Mouse (Mus musculus): ENCODE results near the gene Prl2b1. TPM values are rescaled to one million over a fixed set of nuclear protein-coding genes. Genes with fewer than 3 reads are reported as not detected.

Gene Prl2b1
- polyA plus RNA-seq (2012; ENCODE audit: insufficient read depth, insufficient read length, missing spikeins): not detected in 2 replicates

GRCm38 (mm10) chr13:27390746-27391145 is at the start of gene Prl2b1:
Gene Prl2b1, minus strand, starts transcription at chr13:27390846.
- no peak for TF ChIP-seq POLR2A (IDR thresholded peaks at IDR 0.05; ENCODE audit: borderline replicate concordance, low read depth, low read length)
- no peak for TF ChIP-seq CTCF (IDR thresholded peaks at IDR 0.05; ENCODE audit: low read depth, low read length)
- Histone ChIP-seq H3K27ac (ENCODE audit: insufficient read depth, low read depth, low read length) (no peak within 1 kb of the TSS), H3K4me3 (ENCODE audit: insufficient read depth, low read length) (no peak within 1 kb of the TSS), H3K4me1 (ENCODE audit: control insufficient read depth, insufficient read depth, low read length) (no peaks in the 10 kb centered on the region)

- TF ChIP-seq CTCF (IDR thresholded peaks at IDR 0.05; ENCODE audit: low read depth, low read length) (no peak), POLR2A (IDR thresholded peaks at IDR 0.05; ENCODE audit: borderline replicate concordance, low read depth, low read length) (no peak)
- Histone ChIP-seq H3K27ac (ENCODE audit: insufficient read depth, low read depth, low read length) (no peak within 1 kb of the TSS), H3K4me1 (ENCODE audit: control insufficient read depth, insufficient read depth, low read length) (no peaks in the 10 kb centered on the region), H3K4me3 (ENCODE audit: insufficient read depth, low read length) (no peak within 1 kb of the TSS)
Observed at GRCm38 (mm10) chr13:27438588-27438987, 47.9 kb upstream of the Prl2b1 start, which contains the start of gene Prl8a6. Gene Prl8a6, minus strand, starts transcription at chr13:27438688.

GRCm38 (mm10) chr13:27433159-27433558 is 42.5 kb upstream of the Prl2b1 start:
- TF ChIP-seq POLR2A (IDR thresholded peaks at IDR 0.05; ENCODE audit: borderline replicate concordance, low read depth, low read length) (no peak), CTCF (IDR thresholded peaks at IDR 0.05; ENCODE audit: low read depth, low read length) (no peak)
- H3K27ac ChIP-seq (ENCODE audit: insufficient read depth, low read depth, low read length): no peak overlapping the region
- no peak overlapping the region for H3K4me3 ChIP-seq (ENCODE audit: insufficient read depth, low read length)
- H3K4me1 ChIP-seq (ENCODE audit: control insufficient read depth, insufficient read depth, low read length): no peaks in the 10 kb centered on the region

GRCm38 (mm10) chr13:27413640-27414039 is 23.0 kb upstream of the Prl2b1 start:
- Histone ChIP-seq H3K27ac (ENCODE audit: insufficient read depth, low read depth, low read length) (no peak overlapping the region), H3K4me1 (ENCODE audit: control insufficient read depth, insufficient read depth, low read length) (no peaks in the 10 kb centered on the region), H3K4me3 (ENCODE audit: insufficient read depth, low read length) (no peak overlapping the region)
- TF ChIP-seq CTCF (IDR thresholded peaks at IDR 0.05; ENCODE audit: low read depth, low read length): no peak
- TF ChIP-seq POLR2A (IDR thresholded peaks at IDR 0.05; ENCODE audit: borderline replicate concordance, low read depth, low read length): no peak

- H3K27ac ChIP-seq (ENCODE audit: insufficient read depth, low read depth, low read length): no peak overlapping the region
- no peak overlapping the region for H3K4me3 ChIP-seq (ENCODE audit: insufficient read depth, low read length)
- no peak for TF ChIP-seq POLR2A (IDR thresholded peaks at IDR 0.05; ENCODE audit: borderline replicate concordance, low read depth, low read length)
- TF ChIP-seq CTCF (IDR thresholded peaks at IDR 0.05; ENCODE audit: low read depth, low read length): no peak
- H3K4me1 ChIP-seq (ENCODE audit: control insufficient read depth, insufficient read depth, low read length): no peaks in the 10 kb centered on the region
Observed at GRCm38 (mm10) chr13:27399061-27399724, 8.5 kb upstream of the Prl2b1 start.

GRCm38 (mm10) chr13:27345373-27345772 is 45.3 kb downstream of the Prl2b1 start, which contains the start of gene Prl8a2:
Gene Prl8a2, plus strand, starts transcription at chr13:27345673.
- no peak within 1 kb of the TSS for H3K27ac ChIP-seq (ENCODE audit: insufficient read depth, low read depth, low read length)
- H3K4me1 ChIP-seq (ENCODE audit: control insufficient read depth, insufficient read depth, low read length): no peaks in the 10 kb centered on the region
- no peak within 1 kb of the TSS for H3K4me3 ChIP-seq (ENCODE audit: insufficient read depth, low read length)
- no peak for TF ChIP-seq POLR2A (IDR thresholded peaks at IDR 0.05; ENCODE audit: borderline replicate concordance, low read depth, low read length)
- no peak for TF ChIP-seq CTCF (IDR thresholded peaks at IDR 0.05; ENCODE audit: low read depth, low read length)

GRCm38 (mm10) chr13:27342733-27343275 is 47.8 kb downstream of the Prl2b1 start:
- no peaks in the 10 kb centered on the region for H3K4me1 ChIP-seq (ENCODE audit: control insufficient read depth, insufficient read depth, low read length)
- no peak for TF ChIP-seq POLR2A (IDR thresholded peaks at IDR 0.05; ENCODE audit: borderline replicate concordance, low read depth, low read length)
- no peak for TF ChIP-seq CTCF (IDR thresholded peaks at IDR 0.05; ENCODE audit: low read depth, low read length)
- no peak overlapping the region for H3K27ac ChIP-seq (ENCODE audit: insufficient read depth, low read depth, low read length)
- H3K4me3 ChIP-seq (ENCODE audit: insufficient read depth, low read length): no peak overlapping the region

- Histone ChIP-seq H3K27ac (ENCODE audit: insufficient read depth, low read depth, low read length) (no peak overlapping the region), H3K4me3 (ENCODE audit: insufficient read depth, low read length) (no peak overlapping the region), H3K4me1 (ENCODE audit: control insufficient read depth, insufficient read depth, low read length) (no peaks in the 10 kb centered on the region)
- TF ChIP-seq POLR2A (IDR thresholded peaks at IDR 0.05; ENCODE audit: borderline replicate concordance, low read depth, low read length) (no peak), CTCF (IDR thresholded peaks at IDR 0.05; ENCODE audit: low read depth, low read length) (no peak)
Observed at GRCm38 (mm10) chr13:27334989-27335388, 55.7 kb downstream of the Prl2b1 start.

Other genes with a start within 250 kb of the Prl2b1 start
- gene Prl3d3, start 234.1 kb downstream of the Prl2b1 start, polyA plus RNA-seq (2012; ENCODE audit: insufficient read depth, insufficient read length, missing spikeins): not detected in 2 replicates
- gene Prl3c1, start 194.2 kb downstream of the Prl2b1 start, polyA plus RNA-seq (2012; ENCODE audit: insufficient read depth, insufficient read length, missing spikeins): not detected in 2 replicates
- gene Prl3b1, start 149.0 kb downstream of the Prl2b1 start, polyA plus RNA-seq (2012; ENCODE audit: insufficient read depth, insufficient read length, missing spikeins): not detected in 2 replicates
- not detected in 2 replicates for gene Prl3a1, start 131.4 kb downstream of the Prl2b1 start, polyA plus RNA-seq (2012; ENCODE audit: insufficient read depth, insufficient read length, missing spikeins)
- gene Prl6a1, start 78.2 kb downstream of the Prl2b1 start, polyA plus RNA-seq (2012; ENCODE audit: insufficient read depth, insufficient read length, missing spikeins): not detected in 2 replicates
- not detected in 2 replicates for gene Prl8a2, start 45.2 kb downstream of the Prl2b1 start, polyA plus RNA-seq (2012; ENCODE audit: insufficient read depth, insufficient read length, missing spikeins)
- not detected in 2 replicates for gene Prl8a6, start 47.8 kb upstream of the Prl2b1 start, polyA plus RNA-seq (2012; ENCODE audit: insufficient read depth, insufficient read length, missing spikeins)
- gene Prl8a8, start 122.4 kb upstream of the Prl2b1 start, polyA plus RNA-seq (2012; ENCODE audit: insufficient read depth, insufficient read length, missing spikeins): not detected in 2 replicates
- not detected in 2 replicates for gene Prl8a9, start 173.8 kb upstream of the Prl2b1 start, polyA plus RNA-seq (2012; ENCODE audit: insufficient read depth, insufficient read length, missing spikeins)
- not detected in 2 replicates for gene Prl8a1, start 191.3 kb upstream of the Prl2b1 start, polyA plus RNA-seq (2012; ENCODE audit: insufficient read depth, insufficient read length, missing spikeins)
- not detected in 2 replicates for gene Prl7b1, start 219.7 kb upstream of the Prl2b1 start, polyA plus RNA-seq (2012; ENCODE audit: insufficient read depth, insufficient read length, missing spikeins)